Mouse (Mus musculus): ENCODE results near the gene Tnni3.
A peak's percentile ranks its signal among the peaks of the same experiment; 100 is the strongest.

The Tnni3 gene

DNA sequence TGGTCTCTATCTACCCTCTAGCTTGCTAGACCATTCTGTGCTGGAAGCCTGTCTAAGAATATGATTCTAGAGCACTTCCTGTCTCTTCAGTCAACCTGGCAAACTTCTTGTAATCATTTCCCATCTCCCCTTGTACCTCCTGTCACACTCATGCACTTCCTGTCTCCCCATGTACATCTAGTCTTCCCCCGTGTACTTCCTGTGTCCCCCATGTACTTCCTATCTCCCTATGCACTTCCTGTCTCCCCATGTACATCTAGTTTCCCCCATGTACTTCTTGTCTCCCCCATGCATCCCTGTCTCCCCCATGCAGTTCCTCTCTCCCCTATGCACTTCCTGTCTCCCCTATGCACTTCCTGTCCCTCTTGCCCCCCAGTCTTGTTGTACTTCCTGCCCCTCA lies 5.5 kb downstream of the Tnni3 start:
- DNase-seq: no peak

DNA sequence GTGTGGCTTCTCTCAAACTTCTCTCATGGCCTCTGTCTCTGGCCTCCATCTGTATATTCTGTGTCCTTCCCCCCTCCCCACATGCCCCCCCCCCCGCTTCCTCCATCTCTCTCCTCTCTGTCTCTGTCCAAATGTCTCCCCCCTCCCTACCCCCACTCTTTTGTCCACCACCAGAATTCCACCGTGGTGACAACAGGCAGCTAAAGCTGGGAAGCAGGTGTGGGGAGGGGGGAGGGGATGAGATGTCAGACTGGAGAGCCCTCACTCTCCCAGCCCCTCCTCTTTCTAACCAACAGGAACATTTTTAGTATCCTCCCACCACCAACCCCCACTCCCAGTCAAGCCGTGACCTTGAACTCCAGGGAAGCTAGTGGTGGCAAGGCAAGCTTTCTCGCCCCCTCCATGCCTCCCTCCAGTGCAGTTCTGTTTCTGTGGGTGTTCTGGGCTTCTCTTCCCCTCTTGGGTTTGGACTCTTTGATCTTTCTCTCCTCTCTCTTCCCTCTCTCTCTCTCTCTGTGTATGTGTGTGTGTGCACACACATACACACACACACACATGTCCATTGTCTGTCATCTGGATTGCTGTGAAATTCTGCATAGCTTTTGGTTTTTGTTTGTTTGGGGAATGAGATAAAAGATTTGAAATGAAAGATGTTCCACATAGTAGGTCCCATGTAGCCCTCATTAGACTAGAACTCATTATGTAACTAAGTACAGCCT lies 7.5 kb downstream of the Tnni3 start, which contains the start of gene Tnnt1:
Gene Tnnt1, minus strand, starts transcription at position 51 of the 719 bp plus-strand sequence.
- no peak for DNase-seq

DNA sequence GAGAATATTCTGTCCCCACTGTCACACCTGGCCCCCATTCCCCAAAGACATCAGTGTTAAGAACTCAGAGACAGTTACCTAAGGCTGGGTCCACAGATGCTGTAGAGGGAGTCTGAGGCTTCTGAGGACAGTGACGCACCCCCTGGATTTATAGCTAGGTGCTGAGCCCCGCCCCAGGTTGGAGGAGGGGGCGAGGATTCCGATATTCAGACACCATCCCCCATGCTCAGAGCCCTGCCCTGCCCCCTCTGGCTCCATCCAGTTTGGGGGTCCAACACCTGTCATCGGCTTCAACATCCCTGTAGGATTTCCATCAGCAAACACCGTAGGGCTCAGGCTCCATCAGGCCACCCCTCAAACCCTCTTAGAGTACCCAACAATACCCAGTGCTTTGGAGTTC lies 8.2 kb downstream of the Tnni3 start:
- no peak for DNase-seq

DNA sequence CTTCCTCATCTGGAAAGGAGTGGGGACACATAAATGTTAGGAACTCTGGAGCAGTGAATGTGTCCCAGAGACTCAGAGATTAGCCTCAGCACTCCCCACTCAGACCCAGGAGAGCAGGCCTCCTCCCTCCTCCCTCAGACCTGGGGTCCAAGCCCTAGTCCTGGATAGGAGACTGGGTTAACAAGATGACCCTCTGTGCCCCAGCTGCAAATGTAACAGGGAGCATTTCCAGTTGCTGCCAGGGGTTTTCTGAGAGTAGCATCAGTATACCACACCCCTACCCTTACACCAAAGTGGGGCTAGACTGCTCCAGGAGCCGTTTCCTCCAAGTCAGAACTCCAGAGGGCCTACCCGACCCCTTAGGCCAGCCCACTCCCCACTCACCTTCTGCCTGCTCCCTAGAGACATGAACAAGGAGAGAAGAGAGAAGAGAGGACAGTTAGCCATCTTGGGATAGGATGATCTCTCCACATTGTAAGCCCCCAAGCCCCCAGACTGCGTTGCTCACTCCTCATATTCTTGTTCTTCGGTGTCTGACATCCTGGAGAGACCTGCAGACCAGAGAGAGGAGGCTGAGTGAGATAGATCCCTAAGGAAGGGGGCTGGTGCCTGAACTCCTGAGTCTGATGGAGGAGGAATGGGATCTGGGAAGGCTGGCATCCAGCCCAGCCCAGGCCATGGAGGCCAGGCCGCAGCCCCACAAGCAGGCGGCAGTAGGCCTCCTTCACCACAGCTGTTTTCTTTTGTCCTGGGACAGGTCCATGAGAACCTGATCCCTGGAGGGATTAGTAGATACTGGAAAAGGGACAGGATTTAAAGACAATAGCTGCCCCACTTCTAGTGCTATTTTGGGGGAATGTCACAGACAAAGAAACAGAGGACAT lies 10.0 kb downstream of the Tnni3 start:
- DNase-seq: no peak

DNA sequence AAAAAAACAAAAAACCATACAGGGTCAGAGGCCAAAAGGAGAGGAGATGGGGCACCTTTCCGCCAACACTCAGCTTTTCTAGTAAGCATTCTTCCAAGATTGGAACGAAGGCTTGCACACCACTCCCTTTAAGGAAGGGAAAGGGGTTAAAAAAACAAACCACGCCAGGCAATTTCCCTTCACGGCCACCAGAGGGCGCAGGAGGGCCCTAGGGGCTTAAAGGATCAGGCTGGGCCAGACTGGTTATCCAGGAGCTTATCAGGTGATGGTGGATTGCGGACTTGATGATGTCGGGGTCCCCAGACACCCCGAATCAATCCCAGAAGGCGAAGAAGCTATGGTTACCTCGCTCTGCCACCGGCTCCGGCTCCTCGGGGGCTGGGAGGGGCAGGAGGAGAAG lies 10.8 kb downstream of the Tnni3 start:
- DNase-seq: no peak

DNA sequence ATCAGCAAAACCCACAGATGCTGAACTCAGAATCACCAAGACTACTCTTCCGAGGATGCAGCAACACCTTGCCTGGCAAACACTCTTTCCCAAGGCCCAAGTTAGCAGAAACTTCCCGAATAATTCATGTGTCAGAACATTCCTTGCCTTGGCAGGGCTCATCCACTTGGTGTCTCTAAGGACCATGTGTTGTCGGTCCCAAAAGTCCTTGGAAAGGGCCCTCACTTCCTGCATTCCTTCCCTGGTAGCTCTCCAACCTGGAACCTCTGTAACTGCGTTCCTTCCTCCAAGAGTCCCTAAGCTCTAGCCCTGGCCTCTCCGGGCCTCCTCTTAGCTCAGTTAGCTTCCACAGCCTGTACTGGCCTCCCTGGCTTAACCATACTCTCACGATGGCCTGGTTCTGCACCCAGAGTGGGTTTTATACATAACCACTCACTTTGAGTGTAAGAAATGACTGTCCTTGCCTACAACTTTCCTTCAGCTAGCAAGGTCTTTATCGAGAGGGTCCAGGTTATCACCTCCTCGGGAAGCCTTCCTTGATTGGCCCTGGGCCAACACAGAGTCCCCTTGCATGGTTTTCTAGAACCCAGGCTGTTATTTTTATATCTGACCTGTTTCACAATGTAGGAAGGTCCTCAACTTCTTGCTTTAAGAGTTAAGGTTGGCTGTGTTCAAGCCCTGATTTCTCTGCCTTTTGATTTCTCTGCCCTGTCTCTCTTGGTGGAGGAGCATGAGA lies 12.4 kb downstream of the Tnni3 start:
- DNase-seq: no peak

DNA sequence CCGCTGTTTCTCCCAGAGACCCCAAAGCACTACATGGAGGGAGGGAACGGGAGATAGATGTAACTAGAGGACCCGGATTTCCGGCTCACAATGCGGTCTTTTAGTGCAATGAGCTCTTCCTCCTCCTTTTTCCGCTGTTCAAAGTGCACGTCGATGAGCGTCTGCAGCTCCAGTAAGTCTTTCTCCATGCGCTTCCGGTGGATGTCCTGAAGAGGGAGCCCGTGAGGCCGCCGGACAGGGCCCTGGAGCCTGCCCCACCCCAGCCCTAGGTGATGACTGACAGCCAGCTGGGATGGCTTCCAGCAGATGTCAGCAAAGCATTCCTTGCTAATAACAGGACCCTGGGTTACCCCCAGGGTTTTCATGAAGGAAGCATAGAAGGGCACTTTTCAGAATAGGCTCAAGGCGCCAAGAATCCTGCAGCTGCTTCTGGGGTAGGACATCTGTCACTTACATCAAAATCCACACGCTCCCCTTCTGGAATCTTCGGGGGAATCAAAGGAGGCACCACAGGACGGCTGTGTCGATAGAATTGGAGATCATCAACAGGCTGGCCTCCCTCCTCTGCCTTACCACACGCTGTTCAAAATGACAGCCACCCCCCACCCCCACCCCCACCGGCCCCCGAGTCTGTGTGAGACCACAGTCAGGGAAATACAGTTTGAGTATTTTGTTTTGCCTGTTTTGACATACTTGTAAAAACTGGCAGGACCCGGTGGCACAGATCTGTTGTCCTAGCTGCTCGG lies 14.0 kb downstream of the Tnni3 start:
- DNase-seq: peak; percentile 41

DNA sequence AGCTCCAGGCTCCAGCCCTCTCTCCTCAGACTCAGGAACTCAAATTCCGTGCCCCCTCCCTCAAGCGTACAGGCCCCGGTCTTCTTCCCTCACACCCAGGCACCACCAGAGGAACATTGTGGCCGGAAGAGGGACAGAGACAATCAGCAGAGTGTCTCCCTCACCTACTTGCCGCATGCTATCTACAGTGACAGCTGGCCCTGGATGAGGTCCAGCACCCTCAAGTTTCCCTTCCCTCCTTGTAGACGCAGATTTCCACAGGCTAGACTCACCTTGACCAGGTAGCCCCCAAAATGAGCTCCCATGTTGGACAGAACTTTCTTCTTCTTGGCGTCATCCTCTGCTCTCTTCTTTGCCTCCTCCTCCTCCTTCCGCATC lies 15.3 kb downstream of the Tnni3 start:
- no peak for DNase-seq

DNA sequence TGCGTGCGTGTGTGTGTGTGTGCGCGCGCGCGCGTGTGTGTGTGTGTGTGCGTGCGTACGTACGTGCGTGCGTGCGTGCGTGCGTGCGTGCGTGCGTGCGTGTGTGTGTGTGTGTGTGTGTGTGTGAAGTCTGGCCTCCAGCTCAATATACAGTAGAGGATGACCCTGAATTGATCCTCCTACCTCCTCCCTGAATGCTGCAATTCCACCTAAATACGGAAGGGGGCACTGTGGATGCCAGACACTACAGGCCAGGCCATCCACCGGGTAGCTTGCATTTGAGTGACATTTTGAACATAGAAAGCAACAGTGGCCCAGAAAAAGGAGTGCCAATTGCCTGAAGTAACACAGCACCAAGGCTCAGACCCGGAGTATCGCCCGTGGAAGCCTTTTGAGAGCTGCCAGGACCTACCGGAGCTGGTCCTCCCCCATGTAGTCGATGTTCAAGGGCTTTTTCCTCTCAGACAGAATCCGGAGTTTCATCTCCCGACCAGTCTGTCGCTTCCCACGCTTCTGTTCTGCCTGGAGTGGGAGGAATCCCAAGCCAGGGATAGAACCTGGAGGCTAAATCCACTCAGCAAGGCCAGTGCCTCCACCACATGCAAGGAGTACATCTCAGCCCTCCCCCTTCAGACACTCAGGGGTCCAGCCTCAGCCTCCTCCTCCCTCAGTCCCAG lies 15.8 kb downstream of the Tnni3 start:
- DNase-seq: peak; percentile 43

DNA sequence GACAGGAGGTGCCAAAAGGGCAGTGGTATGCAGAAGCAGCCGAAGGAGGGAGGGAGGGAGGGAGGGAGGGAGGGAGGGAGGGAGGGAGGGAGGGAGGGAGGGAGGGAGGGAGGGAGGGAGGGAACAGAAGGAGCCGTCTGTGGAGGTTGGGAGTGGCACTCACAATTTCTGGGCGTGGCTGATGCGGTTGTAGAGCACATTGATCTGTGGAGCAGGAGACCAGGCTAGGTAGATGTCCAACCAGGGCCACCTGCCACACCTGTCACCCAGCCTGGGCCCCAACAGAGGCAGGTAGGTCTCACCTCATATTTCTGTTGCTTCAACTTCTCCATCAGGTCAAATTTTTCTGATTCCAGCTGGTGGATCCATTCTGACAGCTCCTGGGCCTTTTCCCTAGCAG lies 16.8 kb downstream of the Tnni3 start:
- no peak for DNase-seq

DNA sequence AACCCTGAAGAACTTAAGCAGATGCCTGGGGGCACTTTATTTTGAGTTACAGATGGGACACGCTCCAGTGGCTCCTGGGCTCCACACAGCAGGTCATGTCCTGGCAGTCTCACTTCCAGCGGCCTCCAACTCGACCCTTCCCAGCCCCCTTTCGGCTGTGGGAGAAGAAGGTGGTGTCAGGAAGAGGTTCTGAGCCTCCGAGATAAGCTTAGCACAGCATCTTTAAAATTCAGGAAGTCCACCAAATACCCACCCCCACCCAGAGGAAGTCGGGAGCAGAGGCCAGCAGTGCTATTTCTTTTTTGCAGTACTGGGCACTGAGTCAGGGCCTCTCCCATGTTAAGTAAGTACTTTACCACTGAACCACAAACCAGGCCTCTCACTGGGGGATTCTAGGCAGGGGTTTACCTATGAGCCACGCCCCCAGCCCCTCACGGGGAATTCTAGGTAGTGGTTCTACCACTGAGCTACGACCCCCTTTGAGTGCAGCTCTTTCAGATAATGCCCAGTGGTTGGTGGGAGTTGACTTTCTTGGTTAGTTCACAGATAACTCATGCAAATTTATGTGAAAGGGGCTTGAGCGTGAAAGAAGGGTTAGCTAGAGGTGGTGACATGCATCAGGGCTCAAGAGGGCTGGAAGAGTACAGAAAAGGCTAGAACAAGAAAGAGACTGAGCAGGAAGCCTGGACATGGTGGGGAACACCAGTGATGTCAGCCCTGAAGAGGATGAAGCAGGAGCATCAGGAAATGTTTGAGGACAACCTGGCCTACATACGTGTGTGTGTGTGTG lies 19.2 kb downstream of the Tnni3 start:
- no peak for DNase-seq

DNA sequence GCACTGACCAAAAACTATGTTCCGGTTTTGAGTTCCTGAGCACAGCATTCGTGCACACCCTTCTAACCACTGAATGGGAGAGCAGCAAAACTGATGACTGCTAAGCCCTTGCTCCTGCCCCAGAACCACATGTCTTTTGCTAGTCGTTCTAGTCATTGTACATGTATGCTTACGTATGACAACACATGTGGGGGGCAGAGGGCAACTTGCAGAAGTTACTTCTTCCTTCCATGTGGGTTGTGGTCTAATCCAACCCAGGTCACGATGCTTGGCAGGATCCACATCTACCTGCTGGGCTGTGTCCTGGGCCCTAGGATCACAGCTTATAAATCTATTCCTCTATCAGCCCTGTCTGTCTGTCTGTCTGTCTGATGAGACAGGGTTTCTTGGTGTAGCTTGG lies 20.2 kb downstream of the Tnni3 start:
- no peak for DNase-seq

DNA sequence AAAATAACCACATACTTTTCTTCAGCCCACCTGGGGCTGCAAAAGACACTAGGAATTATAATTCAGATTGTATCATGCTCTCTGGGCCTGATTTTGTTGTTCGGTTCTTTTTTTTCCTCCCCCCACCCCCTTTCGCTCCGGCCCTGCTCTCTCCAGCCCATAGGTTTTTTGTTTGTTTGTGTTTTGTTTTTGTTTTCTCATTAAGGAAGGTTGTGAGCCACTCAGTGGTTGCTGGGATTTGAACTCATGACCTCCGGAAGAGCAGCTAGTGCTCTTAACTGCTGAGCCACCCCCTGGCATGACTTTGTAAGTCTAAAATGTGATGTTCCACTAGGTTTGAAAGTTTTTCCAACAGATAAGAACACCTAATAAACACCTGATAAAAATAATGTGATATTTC lies 20.9 kb downstream of the Tnni3 start:
- no peak for DNase-seq

DNA sequence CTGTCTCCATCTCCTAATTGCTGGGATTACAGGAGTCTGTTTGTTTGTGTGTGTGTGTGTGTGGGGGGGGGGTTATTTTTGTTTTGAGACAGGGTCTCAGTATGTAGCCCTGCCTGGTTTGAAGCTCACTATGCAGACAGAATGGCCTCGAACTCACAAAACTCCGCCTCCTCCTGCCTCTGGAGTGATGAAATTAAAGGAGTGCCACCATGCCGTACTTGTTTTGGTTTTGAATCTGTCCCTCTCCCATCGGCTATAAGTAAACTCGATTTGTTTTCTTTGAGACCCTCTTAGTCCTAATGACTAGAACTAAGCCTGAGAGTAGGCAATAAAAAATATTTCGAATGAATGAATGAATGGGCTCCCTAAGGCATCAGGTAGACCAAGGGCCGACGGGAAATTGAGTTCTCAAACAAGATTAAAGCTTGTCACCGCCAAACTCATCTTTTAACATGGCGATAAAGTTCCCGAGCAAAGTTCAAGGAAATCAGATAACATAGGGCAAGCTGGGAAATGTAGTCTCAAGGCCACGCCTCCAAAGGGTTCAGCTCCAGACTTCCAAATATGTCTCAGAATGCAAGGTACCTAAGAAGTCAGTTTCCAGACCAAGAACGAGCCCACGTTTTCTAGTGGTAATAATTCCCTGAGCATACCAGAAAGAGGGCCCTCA lies 21.5 kb downstream of the Tnni3 start:
- peak; percentile 87 for DNase-seq

DNA sequence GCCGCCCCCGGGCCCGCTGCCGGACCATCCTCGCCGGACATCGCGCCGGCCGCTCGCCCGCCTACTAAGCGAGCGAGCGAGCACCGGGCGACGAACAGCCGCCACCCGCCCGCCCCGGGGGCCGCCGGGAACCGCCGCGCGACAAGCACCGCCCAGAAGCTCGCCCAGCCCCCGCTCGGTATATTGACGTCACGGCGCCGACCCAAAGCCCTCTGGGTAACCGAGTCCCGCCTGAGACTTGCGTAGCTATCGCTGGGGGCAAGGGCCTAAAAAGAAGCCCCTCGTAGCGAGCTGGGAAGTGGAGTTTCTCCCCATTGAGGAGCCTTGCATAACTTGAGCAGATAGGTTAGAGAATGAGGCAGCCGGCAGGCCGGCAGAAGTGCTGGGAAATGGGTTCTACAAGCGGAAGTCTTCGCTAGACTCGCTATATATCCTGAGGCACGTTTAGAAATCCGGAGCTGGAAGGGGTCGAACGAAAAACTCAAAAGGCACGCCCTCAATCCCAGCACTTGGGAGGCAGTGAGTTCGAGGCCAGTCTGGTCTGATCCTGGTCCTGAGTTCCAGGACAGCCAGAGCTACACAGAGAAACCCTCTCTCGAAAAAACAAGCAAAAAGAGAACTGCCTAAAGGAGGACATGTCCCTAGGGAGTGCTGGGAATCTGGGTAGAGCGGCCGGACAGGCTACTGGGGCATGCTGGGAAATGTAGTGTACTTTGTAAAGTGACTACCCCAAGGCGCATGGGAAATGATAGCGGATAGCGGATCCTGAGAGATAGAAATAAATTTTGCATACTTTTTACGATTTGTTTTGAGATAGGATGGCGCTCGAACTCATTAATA lies 22.3 kb downstream of the Tnni3 start, which contains the start of gene Ppp1r12c:
Gene Ppp1r12c, minus strand, starts transcription at position 123 of the 840 bp plus-strand sequence.
- peak; percentile 97 for DNase-seq

DNA sequence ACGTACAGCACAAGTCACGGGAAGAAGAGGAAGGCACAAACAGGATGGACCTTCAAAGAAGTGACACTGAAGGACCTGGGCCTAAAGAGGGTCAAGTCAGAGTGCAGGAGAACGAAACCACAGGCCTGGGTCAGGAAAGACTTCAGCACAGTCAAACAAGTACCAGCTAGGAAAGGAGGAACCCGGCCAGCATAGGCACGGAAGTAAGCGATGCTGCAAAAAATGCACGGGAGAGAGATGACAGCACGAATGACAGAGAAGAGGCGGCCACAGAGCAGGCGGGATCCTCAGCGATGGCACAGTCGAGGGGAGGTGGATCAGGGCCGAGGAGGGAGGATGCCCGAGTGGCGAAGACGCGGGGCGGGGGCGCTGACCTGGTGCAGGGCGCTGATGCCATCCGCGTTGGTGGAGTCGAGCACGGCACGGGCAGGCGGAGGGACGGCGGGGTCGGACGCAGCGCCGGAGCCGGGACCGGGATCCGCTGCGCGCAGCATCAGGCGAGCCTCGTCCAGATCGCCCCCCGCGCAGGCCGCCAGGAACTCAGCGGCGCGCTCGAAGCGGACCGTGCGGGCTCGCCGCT lies 23.0 kb downstream of the Tnni3 start:
- peak; percentile 65 for DNase-seq

DNA sequence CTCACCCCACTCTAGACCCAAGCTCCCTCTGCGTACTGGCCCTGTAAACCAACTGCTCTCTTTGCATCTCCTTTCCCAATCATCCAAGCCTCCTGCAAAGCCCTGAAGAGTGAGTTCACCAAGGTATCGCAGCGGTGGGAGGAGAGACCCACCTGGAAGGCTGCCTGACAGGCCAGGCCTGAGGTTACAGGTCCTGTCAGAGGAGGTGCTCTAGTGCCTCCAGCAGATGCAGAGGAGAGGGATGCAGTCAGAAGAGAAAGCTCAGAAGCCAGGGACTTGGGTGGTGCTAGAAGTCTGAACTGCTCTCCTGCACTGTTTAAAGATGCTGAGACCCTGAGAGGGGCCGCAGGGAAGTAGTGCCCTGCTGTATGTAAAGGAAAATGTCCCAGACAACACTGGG lies 25.0 kb downstream of the Tnni3 start:
- no peak for DNase-seq

DNA sequence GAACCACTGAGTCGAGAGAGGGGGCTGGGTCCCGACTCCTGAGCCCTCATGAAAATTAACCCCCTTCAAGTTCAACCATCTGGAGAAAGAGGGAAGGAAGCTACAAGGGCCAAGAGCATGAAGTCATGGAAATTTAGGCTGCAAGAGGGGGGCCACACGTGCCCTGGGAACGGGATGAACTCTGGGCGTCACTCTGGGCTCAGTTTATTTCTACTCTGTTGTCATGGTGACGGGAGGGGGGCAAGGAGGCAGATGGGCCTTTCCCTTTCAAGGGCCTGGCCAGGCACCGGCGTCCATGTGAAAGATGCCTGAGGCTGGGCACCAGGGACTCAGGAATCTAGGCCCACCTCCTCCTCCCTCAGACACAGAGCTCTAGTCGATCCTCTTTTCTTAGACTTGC lies 25.8 kb downstream of the Tnni3 start:
- no peak for DNase-seq

DNA sequence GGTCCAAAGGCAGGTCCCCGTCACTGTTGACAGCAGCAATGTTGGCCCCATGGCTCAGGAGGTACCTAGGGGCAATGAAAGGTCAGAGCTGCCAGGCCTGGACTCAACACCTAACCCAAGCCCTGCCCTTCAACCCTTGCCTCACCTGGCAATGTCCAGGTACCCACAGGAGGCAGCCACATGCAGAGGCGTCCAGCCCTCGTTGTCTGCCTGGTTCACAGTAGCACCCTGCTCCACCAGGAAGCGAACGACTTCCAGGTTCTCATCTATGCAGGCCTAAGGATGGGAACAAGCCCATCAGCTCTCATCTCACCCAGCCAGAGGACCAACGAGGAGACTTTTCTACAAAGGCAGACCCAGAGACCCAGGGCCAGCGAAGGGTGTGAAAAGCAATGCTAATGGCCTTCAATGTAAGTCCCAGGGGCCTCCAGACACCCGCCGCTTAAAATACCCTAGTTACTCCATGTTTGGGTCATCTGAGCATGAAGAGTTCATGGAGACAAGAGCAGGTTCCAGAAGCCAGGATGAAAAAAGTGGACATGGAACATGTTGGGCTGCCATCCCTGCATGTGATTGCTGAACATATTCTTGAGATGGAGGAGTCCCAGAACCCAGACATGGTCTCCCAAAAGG lies 26.6 kb downstream of the Tnni3 start:
- DNase-seq: no peak

All from right cerebral cortex, adult 18-20 months (tissue).